Mouse (Mus musculus) small intestine, adult 10 weeks (tissue): ENCODE results near the gene Hnrnpll. TPM values are rescaled to one million over a fixed set of nuclear protein-coding genes. Genes with fewer than 3 reads are reported as not detected.

Source experiments
- polyA plus RNA-seq: library from polyadenylated mRNA; stranded (reverse); fragments of 350-450 nt; fragmentation: Illumina TruSeq; extraction: RNeasy Lipid Tissue Mini Kit (QIAGEN cat#74804); gene quantifications from one replicate; pipeline ENCODE4 v1.2.3, GENCODE M21; 2014; ENCODE audit warnings: low replicate concordance

Hnrnpll gene
- 88.5 TPM for polyA plus RNA-seq

DNA sequence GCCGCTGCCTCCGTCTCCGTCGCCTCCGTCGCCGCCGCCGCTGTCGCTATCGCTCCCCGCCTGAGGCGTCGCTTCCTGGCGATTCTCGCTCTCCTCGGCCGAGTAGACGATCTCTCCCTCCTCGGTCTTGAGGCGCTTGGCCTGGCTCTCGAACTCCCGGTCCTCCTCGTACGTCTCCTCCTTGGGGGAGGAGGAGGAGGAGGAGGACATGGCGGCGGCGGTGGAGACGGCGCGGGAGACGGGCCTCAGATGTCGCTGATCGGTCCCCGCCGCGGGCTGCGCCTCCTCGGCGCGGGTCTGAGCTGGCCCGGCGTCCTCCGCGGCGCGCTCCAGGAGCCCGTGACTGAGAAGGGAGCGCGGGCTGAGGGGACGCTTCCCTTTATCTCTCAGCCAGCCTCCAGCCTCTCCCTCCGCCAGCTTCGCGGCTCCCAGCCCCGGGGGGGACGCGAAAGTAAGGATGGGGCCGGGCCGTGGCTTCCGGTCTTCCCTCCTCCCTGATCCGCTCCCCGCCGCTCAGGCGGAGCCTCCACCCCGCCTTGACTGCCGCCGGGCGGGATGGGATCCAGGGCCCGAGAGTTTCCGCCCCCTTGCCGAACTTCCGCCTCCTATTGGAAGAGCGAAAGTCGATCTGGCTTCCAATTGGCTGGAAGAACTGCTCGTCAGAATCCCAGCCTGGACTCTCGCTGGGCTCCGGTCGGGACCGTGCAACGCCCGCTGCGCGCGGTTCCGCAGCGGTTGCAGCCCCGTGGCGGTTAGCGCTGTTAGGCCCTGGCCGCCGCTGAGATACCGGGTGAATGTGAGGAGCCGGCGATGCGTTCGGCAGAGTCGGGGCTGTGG lies at the start of gene Hnrnpll:
TSS of gene Hnrnpll (minus strand) at position 552 of the 837 bp plus-strand sequence.

Other genes starting within 250 kb of the Hnrnpll start
- 391 TPM for gene Atl2, start 166.2 kb downstream of the Hnrnpll start, polyA plus RNA-seq
- 239 TPM for gene Galm, start 65.1 kb upstream of the Hnrnpll start, polyA plus RNA-seq
- gene Srsf7, start 145.0 kb upstream of the Hnrnpll start, polyA plus RNA-seq: 237 TPM
- not detected for gene Ttc39d, start 145.1 kb upstream of the Hnrnpll start, polyA plus RNA-seq
- gene Gemin6, start 162.1 kb upstream of the Hnrnpll start, polyA plus RNA-seq: 9.9 TPM
- gene Morn2, start 227.9 kb upstream of the Hnrnpll start, polyA plus RNA-seq: 1.9 TPM
- gene Dhx57, start 228.1 kb upstream of the Hnrnpll start, polyA plus RNA-seq: 11.7 TPM
- 1.8 TPM for gene Arhgef33, start 245.1 kb upstream of the Hnrnpll start, polyA plus RNA-seq